Mouse (Mus musculus) left cerebral cortex, postnatal 25 days (tissue): Measurements from ENCODE around the gene Nfrkb. TPM values are rescaled to one million over a fixed set of nuclear protein-coding genes. Genes with fewer than 3 reads are reported as not detected.

ENCODE experiments used
- total RNA-seq, 2 experiments: library from RNA; stranded (reverse); gene quantifications; 2 replicates each; pipeline ENCODE4 v1.2.3; 2021

The Nfrkb gene
- total RNA-seq, 2 experiments from 2014 or later = 25.5 to 27.1 TPM

Other genes starting within 250 kb of the Nfrkb start
- gene Aplp2, start 174.4 kb upstream of the Nfrkb start, total RNA-seq = 100 to 1,000 TPM; 542 to 572 TPM
- gene Prdm10, start 105.7 kb upstream of the Nfrkb start, total RNA-seq = 10 to 100 TPM; 21.1 to 21.4 TPM
- not detected for gene Tmem45b, start 78.3 kb downstream of the Nfrkb start, total RNA-seq